In genomic region chr15:11000421-11000820, GRCm38 (mm10) we compare ENCODE assay signal across 25 mouse cellular contexts. TPM values are rescaled to one million over a fixed set of nuclear protein-coding genes. Genes with fewer than 3 reads are reported as not detected.
A peak's percentile ranks its signal among the peaks of the same experiment; 100 is the strongest.
DNase-seq lines count a peak whose midpoint lies in the region; ATAC-seq and TF ChIP-seq lines count a peak whose summit lies in the region.
"Had no signal": no experiment of that assay in that cellular context is flagged by ENCODE, and none has a peak within 500 bp of the region (broad histone marks: within the 10 kb centered on the region; RNA-seq: fewer than 3 reads in every experiment).

Gene Slc45a2 (plus strand): TSS chr15:11000721.

- no peaks in the 10 kb centered on the region for H3K4me1 ChIP-seq in embryonic facial prominence, embryonic 13.5 days
- H3K4me1 ChIP-seq in embryonic facial prominence, embryonic 10.5 days = no peaks in the 10 kb centered on the region
- H3K4me1 ChIP-seq in heart, embryonic 16.5 days (ENCODE audit: control insufficient read depth, insufficient read depth, low read length) = no peaks in the 10 kb centered on the region
- no peaks in the 10 kb centered on the region for H3K4me1 ChIP-seq in kidney, postnatal 0 days (replicated peaks; ENCODE audit: insufficient read depth, low read length)
- H3K4me1 ChIP-seq in neural tube, embryonic 15.5 days = no peaks in the 10 kb centered on the region
- H3K4me1 ChIP-seq: forebrain, embryonic 12.5 days; hindbrain, embryonic 12.5 days; midbrain, embryonic 12.5 days had no signal

- no peak within 1 kb of the TSS for H3K27ac ChIP-seq in embryonic facial prominence, embryonic 13.5 days
- no peak within 1 kb of the TSS for H3K27ac ChIP-seq in embryonic facial prominence, embryonic 10.5 days (replicated peaks)
- no peak within 1 kb of the TSS for H3K27ac ChIP-seq in heart, embryonic 16.5 days (ENCODE audit: low read length)
- H3K27ac ChIP-seq in kidney, postnatal 0 days = no peak within 1 kb of the TSS
- no peak within 1 kb of the TSS for H3K27ac ChIP-seq in neural tube, embryonic 15.5 days (replicated peaks)
- H3K27ac ChIP-seq: forebrain, embryonic 12.5 days; hindbrain, embryonic 12.5 days; midbrain, embryonic 12.5 days had no signal

- WGBS in embryonic facial prominence, embryonic 13.5 days = 44% methylated on average over 7 of the region's 7 CpGs
- WGBS in embryonic facial prominence, embryonic 10.5 days = 53% methylated on average over 7 of the region's 7 CpGs
- 44% methylated on average over 7 of the region's 7 CpGs for WGBS in heart, embryonic 16.5 days
- WGBS in kidney, postnatal 0 days = 48% methylated on average over 7 of the region's 7 CpGs
- 76% methylated on average over 7 of the region's 7 CpGs for whole genome bisulfite sequencing in neural tube, embryonic 15.5 days

- H3K9ac ChIP-seq in embryonic facial prominence, embryonic 13.5 days = no peak within 1 kb of the TSS
- no peak within 1 kb of the TSS for H3K9ac ChIP-seq in heart, embryonic 16.5 days (ENCODE audit: low read length)
- no peak within 1 kb of the TSS for H3K9ac ChIP-seq in kidney, postnatal 0 days (ENCODE audit: low read depth, low read length)
- H3K9ac ChIP-seq in neural tube, embryonic 15.5 days (replicated peaks) = no peak within 1 kb of the TSS
- H3K9ac ChIP-seq: forebrain, embryonic 12.5 days; hindbrain, embryonic 12.5 days; midbrain, embryonic 12.5 days had no signal

- 0 out of 2 replicates have a peak within 1 kb of the TSS, but pooled peaks have one; percentile 14 for H3K4me2 ChIP-seq in embryonic facial prominence, embryonic 13.5 days
- peak within 1 kb of the TSS; percentile 43; the same call in 1 of the 2 replicates for H3K4me2 ChIP-seq in heart, embryonic 16.5 days (ENCODE audit: low read depth, low read length)
- peak within 1 kb of the TSS; percentile 2; the same call in 1 of the 2 replicates for H3K4me2 ChIP-seq in kidney, postnatal 0 days (ENCODE audit: low read length)
- 0 out of 2 replicates have a peak within 1 kb of the TSS, but pooled peaks have one; percentile 3 for H3K4me2 ChIP-seq in neural tube, embryonic 15.5 days
- H3K4me2 ChIP-seq: forebrain, embryonic 12.5 days; hindbrain, embryonic 12.5 days; liver, embryonic 11.5 days; midbrain, embryonic 12.5 days had no signal

- ATAC-seq in embryonic facial prominence, embryonic 13.5 days (ENCODE audit: insufficient number of reproducible peaks, insufficient read depth, low FRiP score, low TSS enrichment, low read depth) = no peak
- ATAC-seq in heart, embryonic 16.5 days (replicated peaks; ENCODE audit: extremely low read depth, insufficient read depth, low FRiP score) = no peak
- no peak for ATAC-seq in kidney, postnatal 0 days (replicated peaks; ENCODE audit: low FRiP score, low read depth)
- no peak for ATAC-seq in neural tube, embryonic 15.5 days (ENCODE audit: low FRiP score)
- ATAC-seq: CD4-positive, CD25-positive, alpha-beta regulatory T cell, adult 4 months; intestine, embryonic 16.5 days; Patski had no signal

- H3K4me3 ChIP-seq in embryonic facial prominence, embryonic 13.5 days = no peak within 1 kb of the TSS
- H3K4me3 ChIP-seq in embryonic facial prominence, embryonic 10.5 days = no peak within 1 kb of the TSS
- H3K4me3 ChIP-seq in heart, embryonic 16.5 days (ENCODE audit: low read length) = peak within 1 kb of the TSS; percentile 11; the same call in 1 of the 2 replicates
- no peak within 1 kb of the TSS for H3K4me3 ChIP-seq in kidney, postnatal 0 days (replicated peaks; ENCODE audit: low read depth, low read length)
- H3K4me3 ChIP-seq in neural tube, embryonic 15.5 days (replicated peaks) = no peak within 1 kb of the TSS
- H3K4me3 ChIP-seq: forebrain, embryonic 12.5 days; hindbrain, embryonic 12.5 days; midbrain, embryonic 12.5 days had no signal

- TF ChIP-seq CTCF in kidney, postnatal 0 days (IDR thresholded peaks at IDR 0.05; ENCODE audit: low read depth) = no peak

- no peak for DNase-seq in embryonic facial prominence, embryonic 10.5 days (ENCODE audit: low spot score)
- DNase-seq in heart, postnatal 10 days = no peak
- DNase-seq in kidney, postnatal 0 days (ENCODE audit: low spot score) = no peak
- no peak for DNase-seq in kidney, adult 11 months
- no peak for DNase-seq in neural tube, embryonic 10.5 days (ENCODE audit: extremely low spot score, low spot score)
- DNase-seq: adrenal gland, postnatal 36 days; cerebellum, postnatal 36 days; kidney, postnatal 4 days; lung, adult 18-20 months had no signal

- intact Hi-C loops in heart, postnatal 10 days (cut with DNase I) = no loop called here

- H3K9me3 ChIP-seq in embryonic facial prominence, embryonic 13.5 days = no peaks in the 10 kb centered on the region
- H3K9me3 ChIP-seq in embryonic facial prominence, embryonic 10.5 days = no peaks in the 10 kb centered on the region
- no peaks in the 10 kb centered on the region for H3K9me3 ChIP-seq in heart, embryonic 16.5 days (replicated peaks; ENCODE audit: control insufficient read depth, low read length)
- no peaks in the 10 kb centered on the region for H3K9me3 ChIP-seq in kidney, postnatal 0 days (replicated peaks; ENCODE audit: low read length)
- H3K9me3 ChIP-seq in neural tube, embryonic 15.5 days (replicated peaks) = no peaks in the 10 kb centered on the region
- H3K9me3 ChIP-seq: forebrain, embryonic 12.5 days; hindbrain, embryonic 12.5 days; midbrain, embryonic 12.5 days had no signal

- peaks cover 11% of the 10 kb centered on the region for H3K36me3 ChIP-seq in embryonic facial prominence, embryonic 13.5 days
- peaks cover 5% of the 10 kb centered on the region; the same call in 1 of the 2 replicates for H3K36me3 ChIP-seq in embryonic facial prominence, embryonic 10.5 days (replicated peaks)
- H3K36me3 ChIP-seq in heart, embryonic 16.5 days (ENCODE audit: control insufficient read depth, insufficient read depth) = 0 out of 2 replicates have a peak, but pooled peaks cover 2% of the 10 kb centered on the region
- no peaks in the 10 kb centered on the region for H3K36me3 ChIP-seq in kidney, postnatal 0 days (ENCODE audit: insufficient read depth, low read length)
- no peaks in the 10 kb centered on the region for H3K36me3 ChIP-seq in neural tube, embryonic 15.5 days
- H3K36me3 ChIP-seq: forebrain, embryonic 12.5 days; hindbrain, embryonic 12.5 days; midbrain, embryonic 12.5 days had no signal

- H3K27me3 ChIP-seq in embryonic facial prominence, embryonic 13.5 days = no peaks in the 10 kb centered on the region
- no peaks in the 10 kb centered on the region for H3K27me3 ChIP-seq in embryonic facial prominence, embryonic 10.5 days (replicated peaks; ENCODE audit: low read depth, poor library complexity, severe bottlenecking)
- H3K27me3 ChIP-seq in heart, embryonic 16.5 days (ENCODE audit: control insufficient read depth, insufficient read depth, low read length) = no peaks in the 10 kb centered on the region
- H3K27me3 ChIP-seq in kidney, postnatal 0 days (ENCODE audit: insufficient read depth, low read length) = no peaks in the 10 kb centered on the region
- no peaks in the 10 kb centered on the region for H3K27me3 ChIP-seq in neural tube, embryonic 15.5 days (replicated peaks)
- H3K27me3 ChIP-seq: forebrain, embryonic 12.5 days; hindbrain, embryonic 12.5 days; midbrain, embryonic 12.5 days had no signal

RNA-seq across cellular contexts. Expression of gene Slc45a2, which starts in this region (rescaled TPM):
- 0.72 and 0.81 TPM in 2 replicates for polyA plus RNA-seq in embryonic facial prominence, embryonic 13.5 days (2015; fragmentation: Nextera tagmentation; extraction: Ambion mirVana)
- polyA plus RNA-seq in embryonic facial prominence, embryonic 10.5 days (2016; fragmentation: Nextera tagmentation; extraction: Ambion mirVana) = 0.06 and 0.39 TPM in 2 replicates
- 0.05 TPM in 1 of 2 replicates, not detected in the other for polyA plus RNA-seq in heart, embryonic 16.5 days (2015; fragmentation: Nextera tagmentation; extraction: Ambion mirVana)
- total RNA-seq in heart, postnatal 10 days (2021) = not detected
- polyA plus RNA-seq in kidney, postnatal 0 days (2015; fragmentation: Nextera tagmentation; extraction: Ambion mirVana) = 0.04 TPM in 2 replicates
- not detected in 2 replicates for polyA plus RNA-seq in neural tube, embryonic 15.5 days (2015; fragmentation: Nextera tagmentation; extraction: Ambion mirVana)
- total RNA-seq: adrenal gland, postnatal 36 days; gastrocnemius, adult 8-10 months; heart, adult 18-20 months; layer of hippocampus, postnatal 14 days; megakaryocyte progenitor cell, adult 5-6 weeks had no signal
- polyA plus RNA-seq: CD4-positive, CD25-positive, alpha-beta regulatory T cell, adult 4 months; intestine, embryonic 16.5 days; limb, embryonic 11.5 days; Patski; stomach, embryonic 16.5 days had no signal
